Mouse (Mus musculus) cerebellum, adult 9-10 months (tissue): ENCODE data around the gene C1qtnf1.
"Not testable (repeated sequence)": the region's sequence is repeated elsewhere in the genome, so short reads cannot be mapped to it uniquely, and the experiment has no call there.

ENCODE experiments used
- DNase-seq: peaks from one replicate; pipeline ENCODE4 v3.0.0; 2022

Gene C1qtnf1

GRCm38 (mm10) chr11:118427986-118428385 lies at the start of gene C1qtnf1:
Gene C1qtnf1, plus strand, starts transcription at chr11:118428203.
- no peak for DNase-seq

GRCm38 (mm10) chr11:118378656-118379055 lies 49.3 kb upstream of the C1qtnf1 start:
- no peak for DNase-seq

GRCm38 (mm10) chr11:118379251-118380009 lies 48.6 kb upstream of the C1qtnf1 start:
- peak; percentile 80 for DNase-seq

- not testable (repeated sequence) for DNase-seq
Observed at GRCm38 (mm10) chr11:118387816-118388215, 40.2 kb upstream of the C1qtnf1 start.

- DNase-seq: peak; percentile 54
Observed at GRCm38 (mm10) chr11:118393991-118394390, 34.0 kb upstream of the C1qtnf1 start.

GRCm38 (mm10) chr11:118394538-118394937 lies 33.5 kb upstream of the C1qtnf1 start:
- no peak for DNase-seq

- DNase-seq: no peak
Observed at GRCm38 (mm10) chr11:118397806-118398530, 30.0 kb upstream of the C1qtnf1 start.

GRCm38 (mm10) chr11:118399891-118400565 lies 28.0 kb upstream of the C1qtnf1 start:
- peak; percentile 23 for DNase-seq

- DNase-seq: peak; percentile 29
Observed at GRCm38 (mm10) chr11:118400566-118400936, 27.5 kb upstream of the C1qtnf1 start.

GRCm38 (mm10) chr11:118401195-118401594 lies 26.8 kb upstream of the C1qtnf1 start:
- DNase-seq: peak; percentile 24

- DNase-seq: peak; percentile 82
Observed at GRCm38 (mm10) chr11:118401760-118402280, 26.2 kb upstream of the C1qtnf1 start, which contains the start of gene Lgals3bp. Gene Lgals3bp, minus strand, starts transcription at chr11:118402092.

GRCm38 (mm10) chr11:118403183-118403582 lies 24.8 kb upstream of the C1qtnf1 start:
- peak; percentile 48 for DNase-seq

GRCm38 (mm10) chr11:118403951-118404899 lies 23.8 kb upstream of the C1qtnf1 start:
- DNase-seq: no peak

GRCm38 (mm10) chr11:118405311-118405710 lies 22.7 kb upstream of the C1qtnf1 start:
- peak; percentile 12 for DNase-seq

GRCm38 (mm10) chr11:118406521-118406920 lies 21.5 kb upstream of the C1qtnf1 start:
- DNase-seq: peak; percentile 7

- DNase-seq: no peak
Observed at GRCm38 (mm10) chr11:118407318-118407910, 20.6 kb upstream of the C1qtnf1 start.

- DNase-seq: no peak
Observed at GRCm38 (mm10) chr11:118408051-118408740, 19.8 kb upstream of the C1qtnf1 start.

- DNase-seq: no peak
Observed at GRCm38 (mm10) chr11:118409106-118410072, 18.6 kb upstream of the C1qtnf1 start.

GRCm38 (mm10) chr11:118410073-118410444 lies 17.9 kb upstream of the C1qtnf1 start:
- DNase-seq: no peak

- DNase-seq: no peak
Observed at GRCm38 (mm10) chr11:118410479-118410878, 17.5 kb upstream of the C1qtnf1 start.
